Mouse (Mus musculus) ES-Bruce4 (cell line): ENCODE measurements at regions not wholly inside any gene's neighbourhood (a gene's known extent, or its start where the extent isn't known, plus 50 kb on each side); places are given as distances from the start of the nearest gene placed in this dataset.

Experiments
- CTCF ChIP-seq: IDR thresholded peaks from one replicate; pipeline ENCODE4 v1.8.1; 2011; ENCODE audit warnings: low read depth, low read length
- EP300 ChIP-seq: IDR thresholded peaks from 2 replicates; pipeline ENCODE4 v1.6.1; 2011; ENCODE audit warnings: low read depth, low read length; ENCODE audit not compliant: insufficient read depth
- POLR2A ChIP-seq: IDR thresholded peaks from one replicate; pipeline ENCODE4 v1.8.1; 2011; ENCODE audit warnings: low read length; ENCODE audit not compliant: insufficient read depth

- TF ChIP-seq CTCF (no peak), EP300 (no peak), POLR2A (no peak)
Observed at GRCm38 (mm10) chr2:178574859-178575258, 144.5 kb downstream of the Cdh26 start.
